Mouse (Mus musculus) lung, postnatal 0 days (tissue): Measurements from ENCODE around the gene Tango2. TPM values are rescaled to one million over a fixed set of nuclear protein-coding genes. Genes with fewer than 3 reads are reported as not detected.
A peak's percentile ranks its signal among the peaks of the same experiment; 100 is the strongest.
"Not testable (repeated sequence)": the region's sequence is repeated elsewhere in the genome, so short reads cannot be mapped to it uniquely, and the experiment has no call there.

Experiments
- ATAC-seq: fragments of 200-750 bp; cut with Nextera tagmentation; 2 replicates; pipeline ENCODE4 v1.8.0; 2017; ENCODE audit warnings: moderate library complexity
- DNase-seq: peaks from one replicate; pipeline ENCODE4 v3.0.0-alpha.2; 2016; ENCODE audit warnings: low spot score
- H3K27ac ChIP-seq: fragments of 300-500 bp; sonication (generic); 2 replicates; pipeline ENCODE4 v1.5.1; 2014; ENCODE audit warnings: antibody characterized with exemption, mild to moderate bottlenecking, low read length, mixed read lengths
- H3K27me3 ChIP-seq: fragments of 300-500 bp; sonication (generic); replicated peaks from 2 replicates; pipeline ENCODE4 v1.6.1; 2014; ENCODE audit warnings: low read length, mixed read lengths; ENCODE audit not compliant: insufficient read depth
- H3K36me3 ChIP-seq: fragments of 300-500 bp; sonication (generic); 2 replicates; pipeline ENCODE4 v1.6.1; 2014; ENCODE audit warnings: low read length, mixed read lengths; ENCODE audit not compliant: insufficient read depth
- H3K4me1 ChIP-seq: fragments of 300-500 bp; sonication (generic); 2 replicates; pipeline ENCODE4 v1.6.1; 2014; ENCODE audit warnings: antibody characterized with exemption, low read depth, low read length, mixed read lengths; ENCODE audit not compliant: insufficient read depth
- H3K4me2 ChIP-seq: fragments of 300-500 bp; sonication (generic); replicated peaks from 2 replicates; pipeline ENCODE4 v1.6.1; 2014; ENCODE audit warnings: low read depth, mild to moderate bottlenecking, low read length, moderate library complexity, mixed read lengths
- H3K4me3 ChIP-seq: fragments of 300-500 bp; sonication (generic); 2 replicates; pipeline ENCODE4 v1.5.1; 2014; ENCODE audit warnings: low read depth, low read length
- H3K9ac ChIP-seq: fragments of 300-500 bp; sonication (generic); replicated peaks from 2 replicates; pipeline ENCODE4 v1.6.1; 2014; ENCODE audit warnings: low read depth, mild to moderate bottlenecking
- H3K9me3 ChIP-seq: fragments of 300-500 bp; sonication (generic); 2 replicates; pipeline ENCODE4 v1.6.1; 2016; ENCODE audit warnings: low read length, mixed read lengths
- CTCF ChIP-seq: IDR thresholded peaks from 2 replicates; pipeline ENCODE4 v1.5.1; 2016; ENCODE audit warnings: antibody characterized with exemption, mild to moderate bottlenecking
- EP300 ChIP-seq: IDR thresholded peaks from 2 replicates; pipeline ENCODE4 v1.6.1; 2016; ENCODE audit warnings: antibody characterized with exemption, mild to moderate bottlenecking, control low read depth
- WGBS: fragments of 180-500 bp; shearing (Covaris S2); extraction: QIAGEN DNeasy Blood & Tissue Kit; methylation state at CpG from one replicate; pipeline ENCODE4 v1.1.7; 2014; 5-methylcytosine and 5-hydroxymethylcytosine counted together
- polyA plus RNA-seq: library from polyadenylated mRNA; unstranded; fragments of >200 nt; fragmentation: Nextera tagmentation; extraction: Ambion mirVana; gene quantifications from 2 replicates; pipeline ENCODE4 v1.2.1, GENCODE M21; 2015

Tango2 gene
- polyA plus RNA-seq, 1 experiment from 2014 or later, result 25.2 TPM

GRCm38 (mm10) chr16:18324031-18324430 lies 23.9 kb downstream of the Tango2 start:
- H3K9me3 ChIP-seq, result no peaks in the 10 kb centered on the region
- ATAC-seq (no peak), DNase-seq (no peak)
- no peak overlapping the region for H3K4me3 ChIP-seq
- no peak overlapping the region for H3K9ac ChIP-seq
- no peak overlapping the region for H3K4me2 ChIP-seq
- no peaks in the 10 kb centered on the region for H3K4me1 ChIP-seq
- H3K36me3 ChIP-seq, result no peaks in the 10 kb centered on the region
- TF ChIP-seq EP300 (no peak), CTCF (no peak)
- WGBS, result 86% methylated on average over 6 of the region's 6 CpGs
- H3K27me3 ChIP-seq, result no peaks in the 10 kb centered on the region
- no peak overlapping the region for H3K27ac ChIP-seq

GRCm38 (mm10) chr16:18323460-18323859 lies 24.4 kb downstream of the Tango2 start:
- H3K27me3 ChIP-seq, result no peaks in the 10 kb centered on the region
- ATAC-seq, result peak; percentile 52; the same call in 1 of the 2 replicates
- WGBS, result 70% methylated on average over 2 of the region's 2 CpGs
- DNase-seq, result peak; percentile 61
- no peak overlapping the region for H3K4me3 ChIP-seq
- no peaks in the 10 kb centered on the region for H3K4me1 ChIP-seq
- H3K4me2 ChIP-seq, result no peak overlapping the region
- H3K36me3 ChIP-seq, result no peaks in the 10 kb centered on the region
- H3K9me3 ChIP-seq, result no peaks in the 10 kb centered on the region
- H3K27ac ChIP-seq, result no peak overlapping the region
- H3K9ac ChIP-seq, result no peak overlapping the region
- TF ChIP-seq CTCF (no peak), EP300 (no peak)

GRCm38 (mm10) chr16:18321443-18321842 lies 26.5 kb downstream of the Tango2 start:
- H3K9me3 ChIP-seq, result no peaks in the 10 kb centered on the region
- no peaks in the 10 kb centered on the region for H3K27me3 ChIP-seq
- H3K27ac ChIP-seq, result no peak overlapping the region
- 78% methylated on average over 2 of the region's 2 CpGs for WGBS
- DNase-seq (no peak), ATAC-seq (no peak)
- no peak overlapping the region for H3K9ac ChIP-seq
- no peak for TF ChIP-seq EP300
- no peak for TF ChIP-seq CTCF
- H3K4me3 ChIP-seq, result no peak overlapping the region
- no peaks in the 10 kb centered on the region for H3K4me1 ChIP-seq
- no peak overlapping the region for H3K4me2 ChIP-seq
- H3K36me3 ChIP-seq, result no peaks in the 10 kb centered on the region

- Histone ChIP-seq H3K27ac (no peak overlapping the region), H3K4me1 (no peaks in the 10 kb centered on the region), H3K4me2 (no peak overlapping the region), H3K27me3 (no peaks in the 10 kb centered on the region), H3K36me3 (no peaks in the 10 kb centered on the region), H3K9me3 (no peaks in the 10 kb centered on the region), H3K9ac (no peak overlapping the region), H3K4me3 (no peak overlapping the region)
- TF ChIP-seq EP300 (no peak), CTCF (no peak)
- DNase-seq (no peak), ATAC-seq (no peak)
- 72% methylated on average over 3 of the region's 3 CpGs for WGBS
Observed at GRCm38 (mm10) chr16:18318992-18319391, 28.9 kb downstream of the Tango2 start.

- ATAC-seq, result no peak
- Histone ChIP-seq H3K4me3 (no peak overlapping the region), H3K9me3 (no peaks in the 10 kb centered on the region), H3K4me1 (no peaks in the 10 kb centered on the region), H3K4me2 (no peak overlapping the region), H3K27me3 (no peaks in the 10 kb centered on the region), H3K27ac (no peak overlapping the region), H3K9ac (no peak overlapping the region), H3K36me3 (no peaks in the 10 kb centered on the region)
- TF ChIP-seq CTCF, result no peak
- TF ChIP-seq EP300, result no peak
- WGBS, result 90% methylated on average over 1 of the region's 1 CpGs
- DNase-seq, result no peak
Observed at GRCm38 (mm10) chr16:18308159-18308558, 39.7 kb downstream of the Tango2 start.

- not testable (repeated sequence) for H3K27me3 ChIP-seq, H3K4me1 ChIP-seq, ATAC-seq, H3K27ac ChIP-seq, H3K9me3 ChIP-seq, H3K9ac ChIP-seq, DNase-seq, H3K36me3 ChIP-seq
- Histone ChIP-seq H3K4me2 (peak overlapping the region; percentile 82), H3K4me3 (peak overlapping the region; percentile 75; the same call in 1 of the 2 replicates)
- 2% methylated on average over 9 of the region's 10 CpGs for WGBS
Observed at GRCm38 (mm10) chr16:18289614-18290013, 58.3 kb downstream of the Tango2 start.

- peak within 1 kb of the TSS; percentile 80 for H3K9ac ChIP-seq
- peaks cover 2% of the 10 kb centered on the region; the same call in 1 of the 2 replicates for H3K36me3 ChIP-seq
- no peaks in the 10 kb centered on the region for H3K27me3 ChIP-seq
- peaks cover 5% of the 10 kb centered on the region for H3K4me1 ChIP-seq
- TF ChIP-seq CTCF, result no peak
- no peaks in the 10 kb centered on the region for H3K9me3 ChIP-seq
- ATAC-seq, result peak; percentile 99
- under 1% methylated on average over 53 of the region's 71 CpGs for WGBS
- H3K4me2 ChIP-seq, result peak within 1 kb of the TSS; percentile 82
- H3K4me3 ChIP-seq, result peak within 1 kb of the TSS; percentile 75
- peak within 1 kb of the TSS; percentile 86 for H3K27ac ChIP-seq
- peak; percentile 99 for DNase-seq
Observed at GRCm38 (mm10) chr16:18289067-18289588, 58.8 kb downstream of the Tango2 start, which contains the start of gene Dgcr8. Dgcr8 (minus strand) TSS chr16:18289246.
